Mouse (Mus musculus) neural tube, embryonic 11.5 days (tissue): ENCODE measurements around the gene Snx8. TPM values are rescaled to one million over a fixed set of nuclear protein-coding genes. Genes with fewer than 3 reads are reported as not detected.
A peak's percentile ranks its signal among the peaks of the same experiment; 100 is the strongest.

Experiments used
- ATAC-seq: fragments of 200-750 bp; cut with Nextera tagmentation; 2 replicates; pipeline ENCODE4 v1.8.0; 2017; ENCODE audit warnings: moderate number of reproducible peaks, mild to moderate bottlenecking, moderate TSS enrichment, moderate library complexity; ENCODE audit not compliant: insufficient read depth, low FRiP score, low TSS enrichment
- DNase-seq: peaks from one replicate; pipeline ENCODE4 v3.0.0-alpha.2; 2015; ENCODE audit warnings: low spot score
- H3K27ac ChIP-seq: fragments of 300-500 bp; sonication (generic); 2 replicates; pipeline ENCODE4 v1.5.1; 2014; ENCODE audit warnings: low read depth, mild to moderate bottlenecking, low read length
- H3K27me3 ChIP-seq: fragments of 300-500 bp; sonication (generic); 2 replicates; pipeline ENCODE4 v1.6.1; 2014; ENCODE audit warnings: mild to moderate bottlenecking, low read length, mixed read lengths; ENCODE audit not compliant: control insufficient read depth, insufficient read depth
- H3K36me3 ChIP-seq: fragments of 300-500 bp; sonication (generic); 2 replicates; pipeline ENCODE4 v1.6.1; 2014; ENCODE audit warnings: mild to moderate bottlenecking, low read length, moderate library complexity, mixed read lengths; ENCODE audit not compliant: control insufficient read depth, insufficient read depth
- H3K4me1 ChIP-seq: fragments of 300-500 bp; sonication (generic); 2 replicates; pipeline ENCODE4 v1.6.1; 2014; ENCODE audit warnings: low read length, mixed read lengths; ENCODE audit not compliant: control insufficient read depth, insufficient read depth
- H3K4me2 ChIP-seq: fragments of 300-500 bp; sonication (generic); 2 replicates; pipeline ENCODE4 v1.6.1; 2014; ENCODE audit warnings: low read depth, mild to moderate bottlenecking, moderate library complexity
- H3K4me3 ChIP-seq: fragments of 300-500 bp; sonication (generic); 2 replicates; pipeline ENCODE4 v1.5.1; 2014; ENCODE audit warnings: low read depth, low read length
- H3K9ac ChIP-seq: fragments of 300-500 bp; sonication (generic); 2 replicates; pipeline ENCODE4 v1.6.1; 2014; ENCODE audit warnings: mild to moderate bottlenecking, low read length
- H3K9me3 ChIP-seq: fragments of 300-500 bp; sonication (generic); 2 replicates; pipeline ENCODE4 v1.6.1; 2016; ENCODE audit warnings: low read length; ENCODE audit not compliant: control insufficient read depth
- WGBS: fragments of 180-500 bp; shearing (Covaris S2); extraction: QIAGEN DNeasy Blood & Tissue Kit; methylation state at CpG from one replicate; pipeline ENCODE4 v1.1.7; 2014; 5-methylcytosine and 5-hydroxymethylcytosine counted together
- polyA plus RNA-seq: library from polyadenylated mRNA; unstranded; fragments of >200 nt; fragmentation: Nextera tagmentation; extraction: Ambion mirVana; gene quantifications from 2 replicates; pipeline ENCODE4 v1.2.1, GENCODE M21; 2014

Snx8 gene
- polyA plus RNA-seq, 1 experiment from 2014 or later: 8.4 TPM

DNA sequence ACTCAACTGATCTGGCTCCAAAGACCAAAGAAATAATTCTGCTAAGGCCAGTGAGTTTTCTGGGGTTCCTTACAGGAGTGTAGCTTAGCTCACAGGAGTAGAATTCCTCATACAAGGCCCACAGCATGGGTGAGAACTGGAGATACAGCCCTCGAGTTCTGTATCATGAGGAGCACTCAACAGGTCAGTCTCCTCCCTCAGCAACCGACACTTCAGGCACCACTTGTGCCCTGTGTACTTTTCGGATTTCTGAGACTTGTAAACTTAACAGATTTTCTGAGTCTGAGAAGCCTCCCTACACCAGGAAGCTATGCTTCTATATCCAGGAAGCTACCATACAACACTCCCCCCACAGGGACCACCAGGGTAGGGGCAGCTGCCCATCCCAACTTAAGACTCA, 49.2 kb downstream of the Snx8 start:
- WGBS: 91% methylated on average over 3 of the region's 3 CpGs
- Histone ChIP-seq H3K27ac (no peak overlapping the region), H3K4me2 (no peak overlapping the region), H3K36me3 (peaks cover 2% of the 10 kb centered on the region; the same call in 1 of the 2 replicates), H3K9ac (no peak overlapping the region), H3K4me3 (no peak overlapping the region), H3K4me1 (no peaks in the 10 kb centered on the region), H3K9me3 (no peaks in the 10 kb centered on the region), H3K27me3 (no peaks in the 10 kb centered on the region)
- ATAC-seq (no peak), DNase-seq (no peak)

DNA sequence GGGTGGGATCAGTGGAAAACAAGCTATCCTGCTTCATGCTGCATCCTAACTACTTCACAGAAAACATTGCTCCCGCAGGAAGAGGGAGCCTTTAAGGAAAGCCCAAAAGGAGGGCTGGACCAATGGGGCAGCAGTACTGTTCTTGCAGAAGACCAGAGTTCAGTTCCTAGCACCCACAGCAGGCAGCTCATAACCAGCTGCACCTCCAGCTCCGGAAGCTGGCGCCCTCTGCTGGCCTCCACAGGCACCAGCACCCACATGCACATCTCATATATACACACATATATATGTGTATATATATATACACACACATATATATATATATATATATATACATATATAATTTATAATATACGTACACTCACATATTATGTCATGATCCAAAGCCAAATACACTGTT, 50.3 kb downstream of the Snx8 start:
- H3K4me3 ChIP-seq: no peak overlapping the region
- H3K36me3 ChIP-seq: peaks cover 2% of the 10 kb centered on the region; the same call in 1 of the 2 replicates
- H3K4me1 ChIP-seq: no peaks in the 10 kb centered on the region
- H3K27ac ChIP-seq: no peak overlapping the region
- no peak overlapping the region for H3K9ac ChIP-seq
- no peak overlapping the region for H3K4me2 ChIP-seq
- WGBS: 93% methylated on average over 4 of the region's 4 CpGs
- no peaks in the 10 kb centered on the region for H3K9me3 ChIP-seq
- ATAC-seq (no peak), DNase-seq (no peak)
- no peaks in the 10 kb centered on the region for H3K27me3 ChIP-seq

DNA sequence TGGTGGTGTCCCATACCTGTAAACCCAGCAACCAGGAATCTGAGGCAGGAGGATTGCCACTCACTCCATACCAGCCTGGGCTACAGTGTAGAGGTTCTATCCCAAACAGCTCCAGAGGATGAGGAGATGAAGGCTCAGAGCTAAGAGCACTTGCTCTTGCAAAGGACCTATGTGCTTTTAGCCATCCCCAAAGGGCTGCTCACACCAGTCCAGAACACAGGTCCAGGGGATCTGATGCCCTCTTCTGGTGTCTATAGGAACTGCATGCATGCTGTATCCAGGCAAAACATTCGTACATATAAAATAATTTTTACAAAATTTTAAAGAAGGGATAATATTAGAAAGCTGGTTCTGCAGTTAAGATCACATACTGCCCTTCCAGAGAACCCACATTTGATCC, 52.4 kb downstream of the Snx8 start:
- Histone ChIP-seq H3K4me3 (no peak overlapping the region), H3K4me1 (no peaks in the 10 kb centered on the region), H3K36me3 (peaks cover 2% of the 10 kb centered on the region; the same call in 1 of the 2 replicates), H3K4me2 (no peak overlapping the region), H3K27me3 (no peaks in the 10 kb centered on the region), H3K27ac (no peak overlapping the region), H3K9ac (no peak overlapping the region), H3K9me3 (no peaks in the 10 kb centered on the region)
- DNase-seq (peak; percentile 36), ATAC-seq (no peak)
- 79% methylated on average over 1 of the region's 1 CpGs for WGBS

DNA sequence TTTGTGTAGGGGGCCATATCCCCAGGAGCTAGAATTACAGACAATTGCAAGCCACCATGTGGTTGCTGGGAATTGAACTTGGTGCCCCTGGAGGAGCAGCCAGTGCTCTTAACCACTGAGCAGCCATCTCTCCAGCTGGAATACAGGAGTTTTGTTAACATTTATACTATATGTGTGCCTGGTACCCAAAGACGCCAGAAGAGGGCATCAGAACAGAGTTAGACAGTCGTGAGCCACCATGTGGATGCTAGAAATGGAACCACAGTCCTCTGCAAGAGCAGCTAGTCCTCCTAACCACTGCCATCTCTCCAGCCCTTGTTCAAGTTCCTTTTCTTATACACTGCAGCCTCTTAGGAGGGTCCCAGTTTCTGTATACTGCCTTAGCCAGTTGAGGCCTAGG, 55.4 kb downstream of the Snx8 start:
- H3K4me2 ChIP-seq: no peak overlapping the region
- H3K9me3 ChIP-seq: no peaks in the 10 kb centered on the region
- 41% methylated on average over 2 of the region's 2 CpGs for WGBS
- no peak overlapping the region for H3K9ac ChIP-seq
- H3K27ac ChIP-seq: no peak overlapping the region
- H3K4me3 ChIP-seq: no peak overlapping the region
- no peaks in the 10 kb centered on the region for H3K27me3 ChIP-seq
- DNase-seq: no peak
- H3K36me3 ChIP-seq: peaks cover 5% of the 10 kb centered on the region; the same call in 1 of the 2 replicates
- ATAC-seq: no peak
- H3K4me1 ChIP-seq: peaks cover 8% of the 10 kb centered on the region; the same call in 1 of the 2 replicates

DNA sequence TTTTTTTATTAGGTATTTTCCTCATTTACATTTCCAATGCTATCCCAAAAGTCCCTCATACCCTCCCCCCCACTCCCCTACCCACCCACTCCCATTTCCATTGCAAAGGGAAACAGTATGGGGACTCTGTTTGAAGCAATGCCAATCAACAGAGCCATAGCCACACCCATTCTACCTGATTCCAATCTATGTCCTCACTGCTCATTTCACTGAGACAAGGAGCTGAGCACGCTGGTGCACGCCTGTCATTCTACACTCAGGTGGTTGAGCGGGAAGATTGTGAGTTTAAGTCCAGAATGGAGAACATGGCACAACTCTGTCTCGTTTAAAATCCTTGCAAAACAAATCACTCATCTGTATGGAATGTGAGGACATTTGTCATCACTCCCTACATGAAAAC, 56.5 kb downstream of the Snx8 start:
- Histone ChIP-seq H3K9ac (no peak overlapping the region), H3K4me1 (peaks cover 8% of the 10 kb centered on the region; the same call in 1 of the 2 replicates), H3K9me3 (no peaks in the 10 kb centered on the region), H3K36me3 (peaks cover 2% of the 10 kb centered on the region; the same call in 1 of the 2 replicates), H3K27ac (no peak overlapping the region), H3K4me2 (peak overlapping the region; percentile 85; the same call in 1 of the 2 replicates), H3K4me3 (no peak overlapping the region; the same call in 1 of the 2 replicates), H3K27me3 (no peaks in the 10 kb centered on the region)
- no peak for DNase-seq
- no peak for ATAC-seq
- 60% methylated on average over 4 of the region's 4 CpGs for WGBS

DNA sequence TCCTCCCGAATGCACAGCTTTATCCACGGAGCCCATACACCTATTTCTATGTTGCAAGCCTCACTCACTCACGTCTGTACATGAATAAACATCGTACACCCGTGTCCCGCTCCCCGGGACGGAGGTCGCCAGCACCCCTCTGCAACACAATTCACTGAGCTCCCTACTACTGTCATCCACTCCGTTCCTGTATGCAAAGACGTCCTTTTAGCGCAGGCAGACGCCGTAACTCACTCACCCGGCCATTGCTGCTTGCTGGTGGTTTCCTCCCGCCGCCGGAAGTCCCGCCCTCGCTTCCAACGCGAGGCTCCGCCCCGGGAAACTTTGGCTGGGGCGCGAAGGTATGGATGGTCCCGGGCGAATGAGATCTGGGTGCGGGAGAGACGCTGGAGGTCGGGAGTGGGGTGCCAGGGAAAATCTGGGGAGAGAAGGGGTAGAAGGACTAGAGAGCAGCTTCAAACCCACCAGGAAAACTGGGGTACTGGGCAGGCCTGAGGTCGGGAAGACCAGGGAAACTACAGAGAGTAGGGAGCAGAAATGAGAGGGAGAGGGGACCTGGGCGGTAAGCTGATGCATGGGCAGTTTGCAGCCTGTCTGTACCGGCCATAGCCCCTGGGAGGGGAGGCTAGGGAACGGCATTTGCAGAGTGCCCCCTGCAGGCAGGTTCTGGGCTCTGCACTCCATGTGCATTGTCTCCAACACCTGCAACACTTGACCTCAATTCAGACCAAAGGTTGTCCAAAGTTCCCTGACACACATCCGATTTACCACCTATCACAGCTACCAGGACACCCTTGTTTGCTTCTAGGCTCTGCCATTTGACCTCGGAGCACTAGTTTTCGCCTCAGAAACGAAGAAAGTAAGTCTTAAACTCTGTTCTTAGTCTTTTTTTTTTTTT, 57.2 kb downstream of the Snx8 start, which contains the start of gene Mrm2:
Mrm2 (minus strand) TSS at position 284 of the 898 bp plus-strand sequence.
- Histone ChIP-seq H3K9me3 (no peaks in the 10 kb centered on the region), H3K27me3 (no peaks in the 10 kb centered on the region), H3K4me1 (peaks cover 8% of the 10 kb centered on the region; the same call in 1 of the 2 replicates), H3K4me3 (peak within 1 kb of the TSS; percentile 74), H3K27ac (peak within 1 kb of the TSS; percentile 84), H3K36me3 (peaks cover 2% of the 10 kb centered on the region; the same call in 1 of the 2 replicates), H3K4me2 (peak within 1 kb of the TSS; percentile 85), H3K9ac (peak within 1 kb of the TSS; percentile 74)
- ATAC-seq: peak; percentile 73
- DNase-seq: peak; percentile 89
- under 1% methylated on average over 39 of the region's 39 CpGs for WGBS

DNA sequence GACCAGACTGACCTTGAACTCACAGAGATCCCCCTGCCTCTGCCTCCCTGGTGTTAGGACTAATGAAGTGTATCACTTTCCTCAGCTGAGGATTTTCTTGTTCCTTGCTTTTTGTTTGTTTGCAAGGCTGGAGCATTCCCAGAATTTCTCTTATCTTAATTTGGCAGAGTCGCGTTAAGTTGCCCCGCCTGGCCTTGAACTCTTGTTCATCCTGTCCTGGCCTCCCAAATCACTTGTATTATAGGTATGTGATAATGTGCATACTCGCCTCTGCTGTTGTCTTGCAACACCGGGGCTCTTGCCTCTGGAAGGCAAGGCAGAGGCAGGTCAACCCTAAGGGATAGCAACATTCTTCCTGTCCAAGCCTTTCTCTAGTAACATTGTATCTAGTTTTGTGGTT, 65.0 kb downstream of the Snx8 start:
- Histone ChIP-seq H3K27me3 (no peaks in the 10 kb centered on the region), H3K9ac (no peak overlapping the region), H3K36me3 (no peaks in the 10 kb centered on the region), H3K4me1 (peaks cover 3% of the 10 kb centered on the region; the same call in 1 of the 2 replicates), H3K9me3 (no peaks in the 10 kb centered on the region), H3K4me3 (no peak overlapping the region), H3K27ac (no peak overlapping the region), H3K4me2 (no peak overlapping the region)
- no peak for DNase-seq
- no peak for ATAC-seq
- WGBS: 88% methylated on average over 5 of the region's 5 CpGs

DNA sequence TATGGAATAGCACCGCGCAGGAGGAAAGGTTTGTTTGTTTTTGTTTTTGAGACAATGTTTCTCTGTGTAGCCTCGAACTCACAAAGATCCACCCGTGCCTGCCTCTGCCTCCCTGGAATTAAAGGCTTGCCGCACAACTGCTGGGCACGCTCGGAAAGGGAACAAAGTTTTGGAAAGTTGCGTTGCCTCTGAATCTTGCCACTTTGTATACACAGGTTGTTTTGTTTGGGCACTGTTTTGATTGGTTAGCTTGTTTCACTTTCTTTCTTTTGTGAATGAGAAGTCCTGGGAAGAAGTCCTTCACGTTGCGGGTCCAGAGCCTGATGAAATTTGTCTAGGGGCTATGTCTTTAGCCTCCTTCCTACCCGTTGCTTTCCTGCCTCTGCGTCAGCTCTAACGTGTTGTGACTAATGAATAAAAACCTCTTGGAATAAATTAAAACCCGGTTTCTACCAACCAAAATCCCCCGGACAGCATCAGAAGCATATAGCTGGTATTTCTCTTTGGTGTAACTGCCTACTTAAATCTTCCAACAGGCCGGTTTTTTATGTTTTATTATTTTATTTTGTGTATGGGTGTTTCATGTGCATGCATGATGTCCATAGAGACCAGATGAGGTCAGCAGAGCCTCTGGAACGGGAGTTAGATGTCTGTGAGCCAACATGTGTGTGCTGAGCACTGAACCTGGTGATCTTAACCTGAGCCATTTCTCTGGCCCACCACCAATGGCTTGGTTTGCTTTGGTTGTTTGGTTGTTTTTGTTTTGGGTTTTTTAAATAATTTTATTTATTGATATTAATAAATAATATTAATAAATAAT, 67.1 kb downstream of the Snx8 start:
- no peak for DNase-seq
- peak; percentile 17; the same call in 1 of the 2 replicates for ATAC-seq
- peak overlapping the region; percentile 99 for H3K9ac ChIP-seq
- 3% methylated on average over 17 of the region's 17 CpGs for WGBS
- no peaks in the 10 kb centered on the region for H3K9me3 ChIP-seq
- no peaks in the 10 kb centered on the region for H3K36me3 ChIP-seq
- no peaks in the 10 kb centered on the region for H3K27me3 ChIP-seq
- peak overlapping the region; percentile 95 for H3K4me3 ChIP-seq
- H3K4me2 ChIP-seq: peak overlapping the region; percentile 69
- H3K27ac ChIP-seq: no peak overlapping the region; the same call in 1 of the 2 replicates
- H3K4me1 ChIP-seq: peaks cover 3% of the 10 kb centered on the region; the same call in 1 of the 2 replicates
